Comparison of ENCODE assay signal across 29 mouse cellular contexts in the genomic region with DNA sequence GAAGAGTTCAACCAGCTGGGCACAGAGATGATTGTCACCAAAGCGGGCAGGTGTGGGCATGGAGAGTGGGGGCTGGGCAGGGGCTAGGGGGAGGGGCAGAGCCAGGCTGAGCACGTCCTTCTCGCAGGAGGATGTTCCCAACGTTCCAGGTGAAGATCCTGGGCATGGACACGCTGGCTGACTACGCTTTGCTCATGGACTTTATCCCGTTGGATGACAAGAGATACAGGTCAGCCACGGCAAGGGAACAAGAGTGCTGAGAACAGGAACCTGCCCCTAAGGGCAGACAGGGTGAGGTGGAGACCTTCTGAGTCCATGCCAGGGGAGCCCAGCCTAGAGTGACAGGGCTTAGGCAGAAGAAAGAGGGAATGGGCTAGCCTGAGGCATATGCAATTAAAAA. TPM values are rescaled to one million over a fixed set of nuclear protein-coding genes. Genes with fewer than 3 reads are reported as not detected.
"Had no signal": no experiment of that assay in that cellular context is flagged by ENCODE, and none has a peak within 500 bp of the region (broad histone marks: within the 10 kb centered on the region; RNA-seq: fewer than 3 reads in every experiment).

No protein-coding gene starts in this region.

- H3K9ac ChIP-seq: limb, embryonic 12.5 days; limb, embryonic 15.5 days; liver, embryonic 12.5 days; liver, embryonic 15.5 days; midbrain, embryonic 12.5 days; midbrain, embryonic 15.5 days; neural tube, embryonic 12.5 days; neural tube, embryonic 15.5 days; stomach, embryonic 15.5 days had no signal

- ATAC-seq: intestine, postnatal 0 days; liver, embryonic 12.5 days; midbrain, embryonic 15.5 days had no signal

- H3K27me3 ChIP-seq: limb, embryonic 15.5 days; neural tube, embryonic 12.5 days; neural tube, embryonic 15.5 days; stomach, embryonic 15.5 days had no signal

- H3K36me3 ChIP-seq: limb, embryonic 12.5 days; limb, embryonic 15.5 days; liver, embryonic 12.5 days; liver, embryonic 15.5 days; midbrain, embryonic 12.5 days; midbrain, embryonic 15.5 days; neural tube, embryonic 12.5 days; neural tube, embryonic 15.5 days; stomach, embryonic 15.5 days had no signal

- H3K4me3 ChIP-seq: layer of hippocampus, adult 2 months; limb, embryonic 12.5 days; limb, embryonic 15.5 days; liver, embryonic 12.5 days; liver, embryonic 15.5 days; midbrain, embryonic 12.5 days; midbrain, embryonic 15.5 days; neural tube, embryonic 12.5 days; neural tube, embryonic 15.5 days; stomach, embryonic 15.5 days had no signal

- H3K4me2 ChIP-seq: limb, embryonic 12.5 days; limb, embryonic 15.5 days; liver, embryonic 12.5 days; liver, embryonic 15.5 days; midbrain, embryonic 12.5 days; midbrain, embryonic 15.5 days; neural tube, embryonic 12.5 days; neural tube, embryonic 15.5 days; stomach, embryonic 15.5 days had no signal

- H3K9me3 ChIP-seq: limb, embryonic 12.5 days; limb, embryonic 15.5 days; liver, embryonic 12.5 days; liver, embryonic 15.5 days; midbrain, embryonic 12.5 days; midbrain, embryonic 15.5 days; neural tube, embryonic 12.5 days; neural tube, embryonic 15.5 days; stomach, embryonic 15.5 days had no signal

- H3K27ac ChIP-seq: layer of hippocampus, adult 2 months; limb, embryonic 12.5 days; limb, embryonic 15.5 days; liver, embryonic 12.5 days; liver, embryonic 15.5 days; midbrain, embryonic 12.5 days; midbrain, embryonic 15.5 days; neural tube, embryonic 12.5 days; neural tube, embryonic 15.5 days; stomach, embryonic 15.5 days had no signal

- DNase-seq: layer of hippocampus, adult 9-11 months; layer of hippocampus, postnatal 36 days; left cerebral cortex, postnatal 4 days; lung, adult 2 months; lung, postnatal 14 days; lung, postnatal 4 days; right cerebral cortex, adult 18-20 months; right cerebral cortex, postnatal 14 days; right cerebral cortex, postnatal 4 days; spleen, adult 18-20 months; thymus, postnatal 25 days had no signal

RNA-seq across cellular contexts. Expression of gene Tbx10, which starts 4.2 kb away (rescaled TPM):
- total RNA-seq: layer of hippocampus, adult 2 months; layer of hippocampus, postnatal 36 days; left cerebral cortex, adult 8-10 months; left cerebral cortex, postnatal 14 days; left cerebral cortex, postnatal 4 days; megakaryocyte progenitor cell, adult 5-6 weeks; megakaryocyte-erythroid progenitor cell, adult 5-6 weeks had no signal
- polyA plus RNA-seq: large intestine, adult 2 months; limb, embryonic 12.5 days; limb, embryonic 15.5 days; midbrain, embryonic 12.5 days; midbrain, embryonic 15.5 days; neural tube, embryonic 12.5 days; thymus, postnatal 0 days; urinary bladder, adult 2 months had no signal
